Mouse (Mus musculus) cerebellum, postnatal 25 days (tissue): Measurements from ENCODE around the gene Arrb1.
"Not testable (repeated sequence)": the region's sequence is repeated elsewhere in the genome, so short reads cannot be mapped to it uniquely, and the experiment has no call there.

Experiments
- DNase-seq, 2 experiments: peaks; one replicate each; pipeline ENCODE4 v3.0.0; 2021; ENCODE audit warnings: mixed read lengths in 2 of 2

The Arrb1 gene

GRCm38 (mm10) chr7:99534901-99535735 is at the start of gene Arrb1:
Gene Arrb1, plus strand, starts transcription at chr7:99535466.
- DNase-seq: peak; percentile 89 to 94

DNA sequence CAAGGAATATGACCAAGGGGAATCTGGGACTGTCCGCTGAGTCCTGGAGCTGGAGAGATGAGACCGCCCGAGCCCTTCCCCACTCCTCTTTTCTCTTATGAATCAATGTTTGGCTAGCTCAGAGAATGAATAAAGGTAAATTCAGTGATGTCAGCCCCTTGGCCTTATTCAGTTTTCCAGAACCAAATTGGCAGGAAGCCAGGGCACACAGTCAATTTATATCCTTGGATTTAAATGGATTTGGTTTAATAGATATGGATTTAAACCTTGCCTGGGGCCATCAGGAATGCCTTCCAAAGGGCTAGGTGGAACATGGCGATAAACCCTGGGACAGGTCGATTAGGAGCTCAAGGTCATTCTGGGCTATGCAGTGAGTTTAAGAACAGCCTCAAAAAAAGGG is 45.6 kb upstream of the Arrb1 start:
- no peak for DNase-seq

DNA sequence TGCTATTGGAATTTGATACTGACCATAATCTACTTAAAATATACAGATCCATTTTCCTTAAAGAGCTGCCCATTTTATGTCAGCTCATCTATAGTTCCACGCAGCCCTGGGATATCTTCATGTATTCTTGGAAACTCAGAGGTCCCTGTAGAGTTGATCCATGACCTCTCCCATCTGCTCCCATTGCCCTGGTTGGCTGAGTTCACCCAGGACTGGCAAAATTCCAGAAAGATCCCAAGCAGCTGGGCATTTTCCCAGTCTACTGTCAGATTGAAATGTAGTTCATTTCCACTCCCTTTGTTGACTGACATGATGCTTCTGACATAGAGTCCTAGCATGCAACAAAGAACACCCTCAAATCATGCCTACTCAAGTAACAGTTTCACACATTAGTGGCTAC is 36.1 kb upstream of the Arrb1 start:
- DNase-seq: no peak

- peak; percentile 86 to 92 for DNase-seq
Observed at GRCm38 (mm10) chr7:99500201-99500600, 35.1 kb upstream of the Arrb1 start.

GRCm38 (mm10) chr7:99500655-99501054 is 34.6 kb upstream of the Arrb1 start:
- DNase-seq: no peak

DNA sequence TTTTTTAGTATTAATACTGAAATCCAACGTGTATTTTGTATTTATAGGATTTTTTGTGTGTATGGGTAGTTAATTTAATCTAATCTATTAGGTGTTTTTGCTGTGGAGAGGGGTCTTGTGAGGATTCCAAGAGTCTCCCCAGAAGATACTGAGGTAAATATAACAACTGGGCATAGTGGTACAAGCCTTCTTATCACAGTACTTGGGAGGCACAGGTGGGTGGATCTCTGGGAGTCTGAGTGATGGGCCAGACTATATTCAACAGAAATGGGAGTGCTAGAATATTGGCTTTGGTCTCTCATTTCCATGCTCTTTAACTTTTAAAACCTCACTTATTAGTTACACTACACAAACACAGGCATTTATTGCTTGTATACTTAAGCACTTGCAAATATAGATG is 34.1 kb upstream of the Arrb1 start:
- DNase-seq: no peak

- DNase-seq: no peak
Observed at GRCm38 (mm10) chr7:99504556-99504955, 30.7 kb upstream of the Arrb1 start.

- DNase-seq: not testable (repeated sequence)
Observed at GRCm38 (mm10) chr7:99508187-99508586, 27.1 kb upstream of the Arrb1 start.

GRCm38 (mm10) chr7:99510087-99510501 is 25.2 kb upstream of the Arrb1 start:
- DNase-seq: peak; percentile 17 to 47

DNA sequence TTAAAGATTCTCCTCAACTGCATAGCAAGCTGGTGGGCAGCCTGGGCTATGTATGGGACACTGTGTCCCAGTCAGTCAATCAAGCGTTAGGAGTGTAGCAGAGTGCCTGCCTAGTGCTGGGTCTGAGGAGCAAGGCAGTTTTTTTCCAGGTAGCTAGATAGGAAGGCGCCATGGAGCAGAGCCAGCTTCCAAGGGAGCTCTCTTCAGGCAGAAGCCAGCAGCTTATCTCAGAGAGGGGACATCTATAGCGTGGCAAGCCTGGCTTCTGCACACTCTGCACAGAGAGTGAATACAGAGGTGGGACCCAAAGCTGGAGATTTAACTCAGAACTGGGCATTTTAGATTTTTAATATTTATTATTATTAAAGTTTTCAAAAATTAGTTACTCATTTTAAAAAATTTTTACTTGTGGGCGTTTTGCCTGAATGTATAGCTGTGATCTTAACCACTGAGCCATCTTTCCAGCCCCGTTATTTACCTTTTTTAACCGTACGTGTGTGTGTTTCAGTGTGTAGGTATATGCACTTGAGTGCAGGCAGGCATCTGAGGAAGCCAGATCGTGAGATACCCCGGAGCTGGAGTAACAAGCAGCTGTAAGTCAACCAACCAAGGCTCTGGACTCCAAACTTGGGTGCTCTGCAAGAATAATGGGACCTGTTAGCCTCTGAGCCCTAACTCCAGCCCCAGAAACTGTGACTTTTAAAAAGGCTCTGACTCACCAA is 19.0 kb upstream of the Arrb1 start:
- peak; percentile 47 to 71 for DNase-seq

DNA sequence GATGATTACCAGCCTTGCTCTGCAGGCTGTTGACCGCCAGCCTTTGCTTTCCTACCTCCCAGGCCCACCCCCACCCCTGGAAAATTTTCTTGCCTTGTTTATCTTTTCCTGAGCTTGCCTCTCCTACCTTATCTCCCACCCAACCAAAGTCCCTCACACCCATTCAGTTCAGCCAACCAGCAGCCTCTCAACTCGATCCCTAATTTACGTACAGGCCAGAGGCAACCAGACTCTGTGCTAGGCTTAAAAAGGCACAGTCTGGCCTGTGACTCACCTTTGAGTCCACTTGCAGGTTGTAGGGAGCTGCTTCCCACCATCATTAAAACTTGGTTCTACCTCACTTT is 18.5 kb upstream of the Arrb1 start:
- DNase-seq: no peak

DNA sequence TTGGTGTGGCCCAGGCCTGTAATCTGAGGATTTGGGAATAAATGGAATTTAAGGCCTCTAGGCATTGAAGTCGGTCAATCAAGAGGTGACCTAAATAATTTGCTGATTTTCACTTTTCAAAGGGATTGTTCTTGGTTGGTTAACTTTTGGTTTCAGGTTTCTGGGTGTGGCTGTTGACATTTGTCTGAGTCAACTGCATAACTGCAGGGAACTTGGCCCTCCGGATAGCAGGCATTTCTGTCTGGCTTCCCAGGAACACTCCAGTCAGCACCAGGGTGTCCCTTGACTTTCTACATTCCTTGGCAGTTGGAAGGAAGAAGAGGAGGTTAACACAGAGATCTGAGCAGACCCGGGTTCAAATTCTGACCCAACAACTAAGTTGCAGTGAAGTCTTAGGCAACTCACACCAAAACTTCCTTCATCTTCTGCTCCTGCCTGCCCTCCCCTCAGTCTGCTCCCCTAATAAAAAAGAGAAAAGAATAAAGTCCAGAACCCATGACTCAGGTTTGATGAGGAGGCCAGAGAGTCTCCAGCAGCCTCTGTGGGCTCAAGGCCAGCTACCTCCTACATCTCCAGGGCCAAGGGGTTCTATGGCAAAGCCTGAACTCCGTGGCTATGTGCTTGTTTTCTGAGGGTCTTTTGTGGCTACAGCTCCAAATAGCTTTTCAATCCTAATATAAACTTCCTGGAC is 16.2 kb upstream of the Arrb1 start:
- no peak for DNase-seq

DNA sequence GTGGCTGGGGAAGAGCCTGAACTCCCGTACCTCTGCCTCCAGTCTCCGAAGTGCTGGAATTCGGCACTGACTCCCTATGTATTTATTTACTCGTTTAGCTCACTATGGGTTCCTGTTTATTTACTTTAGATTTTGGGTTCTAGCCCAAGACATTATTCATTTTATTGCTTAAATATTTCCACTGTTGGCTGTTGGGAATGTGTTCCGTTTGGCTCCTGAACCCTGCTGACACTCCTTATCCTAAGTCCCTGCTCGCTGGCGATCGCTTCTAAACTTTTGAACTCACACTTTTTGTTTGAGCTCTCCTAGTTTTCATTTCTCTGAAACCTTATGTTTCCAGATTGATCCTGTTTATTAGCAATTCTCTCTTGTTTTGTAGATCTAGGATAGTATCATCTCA is 12.1 kb upstream of the Arrb1 start:
- no peak for DNase-seq

DNA sequence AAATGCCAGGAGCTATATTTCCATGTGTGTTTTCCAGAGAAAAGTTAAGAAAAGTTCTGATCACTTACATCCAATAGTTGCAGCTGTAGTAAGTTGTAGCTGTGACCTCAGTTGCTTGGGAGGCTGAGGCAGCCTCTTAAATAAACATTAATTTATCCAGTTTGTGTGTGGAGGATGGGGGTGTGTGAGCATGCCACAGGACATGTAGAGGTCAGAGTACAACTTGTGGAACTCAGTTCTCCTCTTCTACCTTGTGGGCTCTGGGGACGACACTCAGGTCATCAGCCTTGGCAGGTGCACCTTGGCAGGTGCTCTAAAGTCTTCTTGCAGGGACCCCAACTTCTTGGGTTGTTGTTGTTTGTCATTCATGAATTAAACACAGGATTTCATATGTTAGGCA is 11.4 kb upstream of the Arrb1 start:
- no peak for DNase-seq

DNA sequence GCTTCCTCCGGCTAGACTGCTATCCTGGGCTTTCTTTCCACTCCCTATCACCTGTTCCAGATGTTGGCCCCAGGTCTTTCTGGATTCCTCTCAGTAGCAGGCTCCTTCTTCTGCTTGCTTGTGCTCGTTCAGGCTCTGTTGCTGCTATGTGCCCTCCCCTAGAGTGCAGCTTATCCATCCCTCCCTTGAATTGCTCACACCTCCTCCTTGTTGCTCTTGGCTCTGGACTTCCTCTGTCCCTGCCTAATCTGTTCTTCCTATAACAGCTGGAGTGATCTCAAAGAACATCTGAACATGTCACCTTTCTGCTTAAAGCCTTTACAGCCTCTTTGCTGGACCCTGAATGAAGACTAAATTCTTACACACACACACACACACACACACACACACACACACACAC is 6.7 kb upstream of the Arrb1 start:
- DNase-seq: no peak

- DNase-seq: no peak
Observed at GRCm38 (mm10) chr7:99529410-99529809, 5.9 kb upstream of the Arrb1 start.

DNA sequence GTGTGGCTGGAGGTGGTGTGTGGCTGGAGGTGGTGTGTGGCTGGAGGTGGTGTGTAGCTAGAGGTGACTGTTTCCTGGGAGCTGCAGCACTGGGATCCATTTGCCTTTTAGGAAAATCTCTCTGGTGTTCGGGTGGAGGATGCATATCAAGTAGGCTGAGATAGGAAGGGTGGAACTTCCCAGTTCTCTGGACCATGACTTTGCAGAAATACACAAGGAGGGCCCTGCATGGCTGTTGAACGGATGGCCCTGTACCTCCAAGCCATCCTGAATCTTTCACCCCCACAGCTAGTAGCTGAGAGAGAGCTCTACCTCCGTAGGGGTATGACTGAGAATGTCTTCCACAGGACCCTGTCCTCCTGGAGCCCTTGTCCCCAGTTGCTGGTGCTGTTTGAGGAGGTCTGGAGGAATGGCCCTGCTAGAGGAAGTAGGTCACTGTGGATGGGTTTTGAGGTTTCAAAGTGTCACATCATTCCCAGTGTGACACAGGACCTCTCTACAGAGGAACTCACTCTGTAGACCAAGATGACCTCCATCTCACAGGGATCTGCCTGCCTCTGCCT is 3.8 kb upstream of the Arrb1 start:
- no peak for DNase-seq

- no peak for DNase-seq
Observed at GRCm38 (mm10) chr7:99532526-99532925, 2.7 kb upstream of the Arrb1 start.

- no peak for DNase-seq
Observed at GRCm38 (mm10) chr7:99533600-99533999, 1.7 kb upstream of the Arrb1 start.

- no peak for DNase-seq
Observed at GRCm38 (mm10) chr7:99534501-99534900, 765 bp upstream of the Arrb1 start.

- DNase-seq: no peak
Observed at GRCm38 (mm10) chr7:99535741-99536501, 655 bp downstream of the Arrb1 start.

DNA sequence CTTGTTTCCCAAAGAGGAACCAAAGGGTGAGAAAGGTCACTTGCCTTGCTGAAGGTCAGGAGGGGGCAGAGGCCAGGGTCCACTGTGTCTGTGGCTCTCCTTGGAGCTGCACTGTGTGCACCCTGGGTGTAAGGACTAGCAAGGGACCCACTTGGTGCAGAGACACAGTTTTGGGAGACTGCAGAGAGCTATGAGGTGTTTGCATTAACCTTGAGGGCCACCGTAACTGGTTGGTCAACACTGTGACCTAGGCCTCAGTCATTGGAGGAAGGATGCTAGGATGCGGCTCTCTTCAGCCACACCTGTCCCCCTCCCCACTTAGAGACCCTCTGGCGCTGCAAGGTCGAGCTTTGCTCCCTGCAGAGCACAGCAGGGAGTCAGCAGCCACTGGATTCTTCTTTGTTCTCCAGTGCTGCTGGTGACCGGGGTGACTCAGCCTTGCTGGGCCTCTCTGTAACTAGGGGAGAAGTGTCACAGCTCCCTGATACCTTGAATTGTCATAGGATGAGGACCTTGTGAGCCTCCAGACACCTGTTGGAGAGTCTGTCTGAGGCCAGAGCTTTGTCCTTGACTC is 2.0 kb downstream of the Arrb1 start:
- no peak for DNase-seq
